Mouse (Mus musculus) neutrophil, adult 5-6 weeks (primary cell): Measurements from ENCODE around the gene Smtnl2. TPM values are rescaled to one million over a fixed set of nuclear protein-coding genes. Genes with fewer than 3 reads are reported as not detected.
"Not testable (repeated sequence)": the region's sequence is repeated elsewhere in the genome, so short reads cannot be mapped to it uniquely, and the experiment has no call there.

ENCODE experiments used
- ATAC-seq: fragments of 151-379, 151-347 bp; 2 replicates; pipeline ENCODE4 v1.8.0; 2017; ENCODE audit warnings: mild to moderate bottlenecking, moderate TSS enrichment; ENCODE audit not compliant: insufficient number of reproducible peaks, poor library complexity, low FRiP score, severe bottlenecking; ENCODE audit errors: extremely low read depth
- total RNA-seq: library from RNA; stranded (forward); fragments of 200-1000 nt; gene quantifications from 2 replicates; pipeline ENCODE4 v1.2.3, GENCODE M21; 2017

The Smtnl2 gene
- total RNA-seq, 1 experiment from 2014 or later, result not detected

DNA sequence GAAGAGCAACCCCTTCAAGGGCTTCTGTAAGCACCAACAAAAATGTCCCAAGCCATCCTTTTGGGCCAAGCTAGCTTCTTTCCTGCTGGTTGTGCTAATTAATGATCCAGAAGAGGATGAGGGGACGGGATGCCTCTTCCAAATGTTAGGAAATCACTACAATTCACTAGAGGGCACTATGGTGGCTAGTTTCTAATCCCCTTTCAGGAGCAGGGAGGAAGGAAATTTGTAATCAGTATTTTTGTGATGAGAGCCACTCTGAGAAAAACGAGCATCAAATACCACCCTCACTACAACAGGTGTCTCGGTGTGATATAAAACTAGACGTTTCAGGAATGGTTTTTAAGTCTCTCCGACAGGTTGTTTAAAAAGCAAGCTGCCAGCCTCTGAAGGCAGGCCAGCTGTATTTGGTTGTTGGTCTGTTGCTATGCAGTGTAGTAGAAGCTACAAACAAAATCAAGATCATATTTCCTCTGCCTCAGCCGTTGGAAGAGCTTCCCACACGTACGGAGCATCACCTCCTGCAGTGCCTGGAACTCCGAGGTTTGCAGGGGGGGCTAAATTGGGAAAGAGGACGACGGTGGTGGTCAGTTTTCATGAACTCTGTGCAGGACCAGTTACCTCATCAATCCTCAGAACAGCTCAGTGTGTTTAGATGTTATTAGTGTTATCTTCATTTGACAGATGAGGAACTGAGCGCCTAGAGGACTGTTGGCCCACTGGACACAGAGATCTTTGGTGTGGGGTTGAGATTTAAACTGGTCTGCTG is 41.4 kb downstream of the Smtnl2 start:
- no peak for ATAC-seq

DNA sequence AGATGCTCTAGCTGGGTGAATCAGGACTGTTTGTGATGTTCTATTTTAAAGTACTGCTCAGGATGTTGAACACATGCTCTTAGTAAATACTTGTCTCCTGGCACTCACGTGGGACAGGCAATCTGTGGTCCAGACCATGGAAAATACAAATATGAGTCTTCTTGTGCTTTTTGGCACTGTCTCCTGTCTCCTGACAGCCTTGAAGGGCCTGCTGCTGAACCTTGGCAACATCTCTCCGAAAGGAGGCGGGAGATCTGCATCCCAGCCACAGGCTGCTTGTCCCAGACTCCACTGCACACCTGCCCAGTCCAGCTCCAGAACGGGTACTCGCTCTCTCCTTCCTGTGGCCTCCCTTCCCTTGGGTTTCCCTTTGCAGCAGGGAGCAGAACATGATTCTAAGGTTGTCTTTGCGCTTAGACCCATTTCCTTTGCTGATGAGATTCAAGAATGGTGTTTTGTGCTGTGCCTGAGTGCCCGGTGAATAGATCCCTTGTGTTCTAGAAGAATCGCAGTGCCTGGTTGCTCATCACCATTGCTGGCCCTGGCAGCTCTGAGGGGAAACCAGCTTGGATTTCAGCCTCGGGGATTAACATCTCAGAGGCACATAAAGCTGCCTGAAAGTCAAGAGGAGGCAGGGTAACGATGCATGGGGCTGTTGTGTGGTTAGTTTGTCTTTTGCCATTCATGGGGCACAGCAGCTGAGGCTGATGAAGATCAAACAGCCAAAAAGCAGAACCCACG is 43.4 kb downstream of the Smtnl2 start:
- no peak for ATAC-seq

DNA sequence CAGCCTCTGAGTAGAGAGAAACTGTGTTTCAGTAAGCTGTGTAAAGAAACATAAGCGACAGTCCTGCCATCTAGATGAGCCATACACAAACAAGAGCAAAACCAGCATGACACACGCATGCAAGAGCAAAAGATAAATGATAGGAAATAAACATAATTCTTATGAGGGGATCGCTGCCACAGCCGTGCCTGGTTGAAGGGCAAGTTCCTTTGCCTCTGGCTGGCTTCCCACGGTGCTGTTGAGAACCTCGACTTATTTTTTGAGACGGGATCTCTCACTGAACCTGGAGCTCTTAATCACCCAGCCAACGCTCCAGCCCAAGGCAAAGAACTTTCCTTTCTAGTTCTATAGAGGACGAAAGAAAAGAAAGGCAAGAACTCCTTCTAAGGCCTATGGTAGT is 45.4 kb downstream of the Smtnl2 start:
- ATAC-seq, result no peak

DNA sequence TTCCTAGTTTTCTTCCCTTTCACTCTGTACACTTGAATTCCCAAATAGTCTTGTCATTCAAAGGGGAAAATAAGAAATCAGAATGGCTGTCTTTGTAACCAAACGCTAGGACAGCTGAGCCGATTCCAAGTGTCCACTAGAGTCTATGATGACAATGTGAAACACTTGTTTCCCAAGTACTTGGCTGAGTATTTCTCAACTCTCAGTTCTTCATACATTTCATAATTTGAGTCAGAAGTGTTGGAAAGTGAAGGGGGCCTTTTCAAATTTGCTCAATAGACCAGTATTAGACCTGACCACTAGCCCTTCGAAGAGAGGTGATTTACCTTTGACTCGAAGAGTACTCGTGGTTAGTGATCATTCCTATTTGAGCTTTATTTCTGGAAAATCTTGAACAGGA is 47.0 kb downstream of the Smtnl2 start:
- no peak for ATAC-seq

DNA sequence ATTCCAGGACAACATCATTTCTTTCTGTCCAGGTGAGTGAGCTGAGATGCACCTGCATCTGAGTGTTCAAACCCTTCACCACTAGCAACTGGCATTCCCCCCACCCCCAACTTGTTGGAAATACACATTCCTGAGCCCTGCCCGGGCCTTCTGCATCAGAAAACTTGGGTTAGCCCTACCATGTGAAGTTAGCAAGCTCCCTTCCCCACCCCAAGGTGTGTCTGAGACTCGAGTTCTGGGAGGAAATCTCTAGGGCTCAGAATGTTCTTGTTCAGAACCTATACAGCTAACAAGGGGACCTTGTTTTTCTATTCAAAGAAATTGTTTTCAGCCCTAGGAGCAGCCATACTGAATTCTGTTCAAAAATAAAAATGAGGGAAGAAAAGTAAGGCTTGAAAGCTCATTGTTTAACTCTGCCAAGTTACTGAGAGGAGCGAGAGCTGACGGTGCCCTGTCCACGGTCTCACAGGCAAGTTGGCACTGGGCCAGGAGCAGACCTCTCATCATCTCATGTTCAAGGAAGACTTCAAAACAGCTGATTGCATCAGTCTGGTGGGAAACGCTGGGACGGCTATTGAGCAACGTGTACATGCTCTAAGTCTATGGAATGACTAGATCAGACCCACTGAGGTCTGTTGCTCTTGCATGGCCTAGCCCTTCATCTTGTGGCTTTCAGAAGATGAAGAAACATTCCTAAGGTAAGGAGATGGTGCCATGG is 47.8 kb downstream of the Smtnl2 start:
- no peak for ATAC-seq

DNA sequence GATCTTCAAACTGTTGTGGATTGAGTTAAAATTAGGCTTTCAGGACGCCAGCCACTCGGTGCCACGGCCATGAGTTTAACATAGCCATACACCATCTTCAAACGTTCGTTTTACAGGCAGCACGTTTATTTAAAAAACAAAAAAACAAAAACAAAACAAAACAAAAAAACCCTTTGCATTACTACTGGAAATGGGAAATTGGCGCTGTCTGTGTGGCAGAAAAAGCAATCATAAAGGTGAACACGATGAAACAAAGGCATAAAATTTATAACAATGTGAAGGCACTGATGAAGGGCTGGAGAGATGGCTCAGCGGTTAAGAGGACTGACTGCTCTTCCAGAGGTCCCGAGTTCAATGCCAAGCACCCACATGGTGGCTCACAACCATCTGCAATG is 49.2 kb downstream of the Smtnl2 start, which contains the start of gene Tekt1:
Gene Tekt1 (minus strand): TSS at position 96 of the 395 bp plus-strand sequence.
- ATAC-seq, result no peak

DNA sequence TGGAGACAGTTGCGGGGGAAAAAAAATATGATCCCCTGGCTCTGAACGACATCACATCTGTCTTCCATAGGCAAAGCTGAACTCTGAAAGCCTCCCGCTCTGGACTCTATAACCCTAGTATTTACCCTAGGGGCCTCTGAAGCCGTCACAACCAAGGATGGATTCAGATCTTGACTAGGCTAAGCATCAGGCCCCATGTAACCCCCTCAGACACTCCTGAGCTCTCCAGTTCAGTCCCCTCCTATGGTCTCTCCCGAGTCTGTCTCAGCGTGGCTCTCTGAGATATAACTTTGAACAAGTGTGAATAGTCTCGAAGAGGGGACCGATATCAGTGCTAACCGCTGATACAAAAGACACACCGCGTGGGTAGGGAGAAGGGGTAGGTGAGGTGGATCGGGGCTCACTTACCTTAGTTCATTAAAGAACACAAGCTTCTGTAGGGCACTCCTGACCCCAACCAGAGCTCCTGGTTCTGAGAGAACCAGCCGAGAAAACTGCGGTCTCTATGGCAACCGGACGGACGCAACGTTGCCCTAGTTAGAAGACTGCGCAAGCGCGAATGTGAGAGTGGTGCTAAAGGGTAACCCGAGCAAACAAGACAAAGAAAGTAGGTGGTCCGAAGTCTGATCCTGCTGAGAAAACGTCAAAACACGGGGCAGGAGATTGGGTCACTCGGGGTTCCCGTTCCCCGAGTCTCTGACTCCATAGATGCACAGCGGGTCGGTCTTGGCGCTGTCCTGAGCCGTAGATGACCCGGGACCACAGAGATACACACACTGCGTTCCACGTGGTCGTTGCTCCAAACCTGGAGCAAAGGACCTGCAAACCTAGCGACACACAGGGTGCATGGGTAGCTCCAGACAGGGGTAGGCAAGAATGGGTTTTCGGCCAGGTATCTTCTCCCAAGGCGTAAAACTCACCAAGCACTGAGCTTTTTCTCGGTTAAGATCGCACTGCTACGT is 49.8 kb downstream of the Smtnl2 start:
- ATAC-seq, result no peak

DNA sequence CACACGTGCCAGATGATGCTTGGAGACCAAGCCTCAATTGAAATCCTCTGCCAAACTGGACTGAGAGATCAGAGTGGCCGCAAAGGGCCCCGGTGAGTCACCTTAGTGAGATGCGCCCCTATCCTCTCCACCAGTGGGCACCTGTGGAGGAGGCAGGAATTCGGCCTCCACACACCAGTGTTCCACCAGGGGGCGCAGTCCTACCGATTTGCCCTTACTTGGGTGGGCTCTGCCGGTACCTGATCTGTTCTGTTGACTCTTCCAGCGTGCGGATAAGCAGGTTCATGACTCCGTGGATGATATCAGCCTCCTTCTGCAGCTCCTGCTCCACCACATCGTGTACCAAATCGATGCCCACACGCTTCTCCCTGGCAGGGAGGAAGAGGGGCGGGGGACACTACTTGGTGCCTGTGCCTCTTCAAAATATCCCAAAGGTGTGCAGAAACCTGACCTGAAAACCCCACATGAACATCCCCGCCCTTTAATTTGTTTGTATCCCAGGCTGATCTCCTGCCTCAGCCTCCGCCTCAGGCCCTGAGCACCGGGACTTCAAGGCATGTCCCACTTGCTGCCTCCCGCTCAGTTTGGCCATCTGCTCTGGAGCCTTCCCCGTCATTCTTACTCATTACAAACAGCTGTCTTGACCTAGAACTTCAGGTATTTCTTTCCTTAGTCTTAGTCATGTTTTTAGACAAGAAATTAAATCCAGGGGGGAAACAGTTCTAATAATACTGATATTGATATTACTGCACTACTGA is 56.4 kb downstream of the Smtnl2 start:
- peak; percentile 58 for ATAC-seq

DNA sequence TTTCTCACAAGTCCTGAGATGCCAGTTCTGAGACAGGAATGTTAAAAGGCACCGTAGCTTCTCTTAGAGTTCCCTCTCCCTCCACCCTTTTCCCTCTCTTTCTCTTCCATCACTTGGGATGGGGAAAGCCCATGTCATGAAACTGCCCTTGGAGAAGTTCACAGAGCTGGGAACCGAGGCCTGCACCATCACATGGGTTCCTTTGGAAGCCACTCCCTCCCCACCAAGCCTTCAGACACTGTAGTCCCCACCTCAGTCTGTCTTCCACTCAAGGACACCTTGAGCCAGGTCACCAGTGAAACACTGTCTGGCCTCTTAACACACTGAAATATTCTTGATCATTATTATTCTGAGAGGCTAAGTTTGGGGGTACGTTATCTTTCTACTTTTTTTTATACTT is 58.3 kb downstream of the Smtnl2 start:
- no peak for ATAC-seq

DNA sequence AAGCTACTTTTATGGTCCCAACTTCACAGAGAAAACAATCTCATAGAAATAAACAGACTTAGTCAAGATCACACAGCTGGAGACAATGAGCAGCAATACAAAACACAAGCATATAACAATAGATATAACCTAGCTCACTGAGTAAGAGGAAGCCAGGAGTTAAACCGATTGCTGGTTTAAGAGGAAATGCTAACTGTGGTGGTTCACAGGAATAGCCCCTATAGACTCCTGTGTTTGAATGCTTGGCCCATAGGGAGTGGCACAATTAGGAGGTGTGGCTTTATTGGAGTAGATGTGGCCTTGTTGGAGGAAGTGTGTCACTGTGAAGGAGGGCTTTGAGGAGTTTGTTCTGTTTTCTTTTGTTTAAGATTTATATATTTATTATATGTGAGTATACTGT is 59.2 kb downstream of the Smtnl2 start:
- ATAC-seq, result no peak

DNA sequence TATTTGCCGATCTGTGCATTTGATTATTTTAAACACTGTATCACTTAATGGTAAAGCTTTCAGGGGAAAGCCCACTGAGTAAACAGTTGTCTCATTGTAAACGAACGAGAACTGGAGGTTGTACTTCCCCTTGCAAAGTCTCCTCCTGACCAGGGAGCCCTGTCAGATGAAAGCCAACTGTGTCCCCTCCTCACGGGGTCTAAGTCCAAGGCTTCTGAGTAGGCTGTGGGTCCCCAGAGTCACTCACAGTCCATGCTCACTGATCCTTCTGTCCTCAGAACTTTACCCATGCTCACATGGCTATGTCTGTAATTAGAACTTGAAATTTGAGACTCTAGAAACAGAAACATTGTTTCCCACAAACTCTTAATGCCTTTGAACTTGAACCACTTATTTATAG is 61.9 kb downstream of the Smtnl2 start:
- ATAC-seq, result no peak

DNA sequence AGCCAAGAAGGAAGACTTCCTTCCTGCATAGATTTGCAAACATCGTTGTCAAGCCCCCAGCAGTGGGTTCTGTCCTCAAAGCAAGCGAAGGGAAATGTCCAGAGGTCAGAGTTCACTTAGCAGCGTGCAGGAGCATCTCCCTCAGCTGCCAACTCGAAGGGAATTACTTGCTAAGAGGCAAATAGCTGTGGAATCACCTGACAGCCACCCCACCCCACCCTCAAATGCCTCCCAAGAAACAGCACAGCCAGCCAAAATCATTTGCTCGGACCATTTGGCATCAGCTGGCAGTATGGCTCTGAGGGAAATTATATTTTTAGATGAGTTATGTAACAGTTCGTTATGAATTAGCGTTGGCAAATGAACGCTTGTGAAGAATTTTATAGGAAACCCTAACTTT is 62.5 kb downstream of the Smtnl2 start:
- no peak for ATAC-seq

DNA sequence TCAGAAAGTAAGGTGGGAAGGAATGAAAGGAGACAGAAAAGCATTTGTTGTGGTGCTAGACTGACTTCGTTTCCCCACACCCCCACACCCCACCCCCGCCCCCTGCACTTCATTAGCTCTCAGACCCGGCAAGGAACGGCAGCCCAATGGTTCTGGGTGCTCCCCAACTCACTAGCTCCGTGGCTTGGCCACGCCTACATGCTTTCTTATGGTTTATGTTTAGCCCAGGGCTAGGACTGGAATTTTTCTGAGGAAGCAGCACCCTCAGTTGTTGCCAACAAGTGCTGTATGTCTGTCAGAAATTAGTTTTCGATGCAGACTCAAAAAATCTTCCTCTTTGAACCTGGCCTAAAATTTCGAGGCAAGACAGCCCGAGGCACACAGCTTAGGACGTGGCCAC is 63.0 kb downstream of the Smtnl2 start:
- ATAC-seq, result no peak

DNA sequence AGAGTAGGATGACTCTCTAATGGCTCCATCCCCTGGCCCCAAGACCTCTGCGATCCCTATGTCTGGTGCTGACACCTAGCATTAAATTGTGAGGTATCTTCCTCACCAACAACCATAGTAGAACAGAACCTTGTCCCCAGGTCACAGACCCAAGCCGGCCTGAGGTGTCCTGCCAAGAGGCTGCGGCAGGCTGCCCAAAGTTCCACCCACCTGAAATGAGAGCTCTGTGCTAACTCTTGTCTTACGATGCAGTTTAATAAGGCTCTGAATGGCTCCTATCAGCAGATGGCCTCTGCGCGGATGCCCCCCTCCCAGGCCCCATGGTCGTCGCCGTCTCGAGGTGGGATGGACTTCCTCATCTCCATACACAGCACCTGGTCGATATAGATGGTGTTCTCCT is 67.0 kb downstream of the Smtnl2 start:
- no peak for ATAC-seq

DNA sequence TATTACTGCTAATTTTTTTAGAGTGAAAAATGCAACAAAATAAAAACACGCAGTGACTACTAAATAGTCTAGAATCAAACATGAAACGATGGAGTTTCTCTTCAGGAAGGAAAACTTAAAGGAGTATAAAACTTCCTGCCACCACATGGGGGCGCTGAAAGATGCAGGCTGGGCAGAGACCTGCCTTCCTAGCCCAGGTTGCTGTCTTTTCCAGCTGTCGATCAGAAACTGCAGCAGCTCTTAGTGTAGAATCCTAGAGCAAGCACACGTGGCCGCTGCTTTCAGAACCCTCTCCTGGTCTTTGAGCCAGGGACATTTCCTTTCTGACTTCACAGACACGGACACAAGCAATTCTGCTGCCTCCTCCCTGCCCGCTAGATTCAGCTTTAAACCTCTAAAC is 67.6 kb downstream of the Smtnl2 start:
- no peak for ATAC-seq

DNA sequence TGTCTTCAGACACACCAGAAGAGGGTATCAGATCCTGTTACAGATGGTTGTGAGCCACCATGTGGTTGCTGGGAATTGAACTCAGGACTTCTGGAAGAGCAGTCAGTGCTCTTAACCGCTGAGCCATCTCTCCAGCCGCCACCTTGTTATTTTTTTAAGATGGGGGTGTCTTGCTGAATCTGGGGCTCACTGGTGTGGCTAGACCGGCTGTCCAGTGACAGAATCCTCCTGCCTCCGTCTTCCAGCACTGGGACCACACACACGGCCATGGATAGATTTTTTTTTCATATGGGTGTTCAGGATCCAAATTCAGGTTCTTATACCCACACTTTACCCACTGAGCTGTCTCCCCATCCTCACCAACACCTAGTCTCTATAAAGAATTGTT is 68.3 kb downstream of the Smtnl2 start:
- ATAC-seq, result not testable (repeated sequence)

DNA sequence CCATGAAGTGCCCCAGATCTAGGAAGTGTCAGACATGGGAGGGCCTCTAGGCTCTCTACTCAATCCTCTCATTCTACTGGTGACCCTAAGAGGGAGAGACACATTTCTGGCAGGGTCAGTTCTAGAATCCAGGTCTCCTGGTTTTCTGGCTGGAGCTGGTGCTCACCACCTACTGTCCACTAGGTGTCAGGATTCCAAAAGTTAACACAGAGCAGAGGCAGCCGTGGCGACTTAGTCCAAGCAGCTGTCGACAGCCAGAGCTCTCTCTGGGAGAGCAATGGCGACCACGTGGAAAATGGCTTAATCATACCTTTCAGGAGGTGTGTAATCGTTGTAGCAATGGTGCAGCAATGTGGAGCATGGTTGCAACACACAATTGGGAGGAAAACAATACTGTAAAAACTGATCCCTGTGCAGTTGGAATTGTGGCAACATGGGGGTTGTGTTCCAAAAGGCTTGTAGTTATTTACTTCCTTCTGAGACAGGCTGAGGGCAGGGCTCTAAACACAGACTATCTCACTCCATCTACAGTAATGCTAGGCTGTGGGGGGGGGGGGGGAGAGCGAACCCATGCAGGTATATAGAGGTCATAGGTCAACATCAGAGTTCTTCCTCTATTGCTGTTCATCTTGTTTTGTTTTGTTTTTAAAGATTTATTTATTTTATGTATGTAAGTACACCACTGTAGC is 68.8 kb downstream of the Smtnl2 start:
- ATAC-seq, result peak; percentile 53; the same call in 1 of the 2 replicates

DNA sequence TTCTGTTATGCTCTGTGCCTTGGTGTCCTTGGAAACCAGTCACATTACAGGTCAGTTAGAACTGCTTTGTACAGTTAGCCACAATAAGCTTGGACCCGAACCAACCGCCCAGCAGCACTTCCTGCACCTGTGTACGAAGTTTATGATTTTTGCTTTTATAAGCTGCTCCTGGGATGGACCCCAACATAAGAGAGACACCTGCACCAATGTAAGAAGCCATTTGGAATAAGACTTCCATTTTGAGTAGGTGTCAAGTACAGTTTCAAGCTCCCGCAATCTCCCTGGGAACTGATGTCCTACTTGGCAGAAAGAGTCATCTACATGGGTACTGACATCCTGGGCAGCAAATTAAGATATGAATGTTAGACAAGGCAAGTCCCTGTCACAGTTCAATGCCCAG is 71.8 kb downstream of the Smtnl2 start:
- ATAC-seq, result no peak
